Mouse (Mus musculus): ENCODE measurements at regions not wholly inside any gene's neighbourhood (a gene's known extent, or its start where the extent isn't known, plus 50 kb on each side); places are given as distances from the start of the nearest gene placed in this dataset.

DNA sequence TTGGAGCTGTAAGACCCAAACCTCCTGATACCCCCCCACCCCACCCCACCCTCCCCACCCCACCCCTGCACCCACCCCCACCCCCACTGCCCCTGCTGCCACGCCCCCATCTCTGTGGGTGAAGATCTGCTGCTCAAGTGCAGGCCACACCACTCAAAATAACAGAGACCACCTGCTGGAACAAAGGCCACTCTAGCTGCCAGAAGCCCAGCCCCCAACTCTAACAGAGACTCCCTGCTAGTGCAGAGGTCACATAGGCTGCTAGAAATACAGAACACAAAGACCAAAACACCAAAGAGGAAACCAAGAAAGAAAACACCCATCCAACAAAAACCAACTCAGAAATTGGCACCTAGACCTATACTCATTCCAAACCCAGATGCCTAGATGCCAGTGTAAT, 58.9 kb downstream of the Olfr267 start:
- no peak overlapping the region for H3K4me3 ChIP-seq (ENCODE audit: low read depth, low read length)

DNA sequence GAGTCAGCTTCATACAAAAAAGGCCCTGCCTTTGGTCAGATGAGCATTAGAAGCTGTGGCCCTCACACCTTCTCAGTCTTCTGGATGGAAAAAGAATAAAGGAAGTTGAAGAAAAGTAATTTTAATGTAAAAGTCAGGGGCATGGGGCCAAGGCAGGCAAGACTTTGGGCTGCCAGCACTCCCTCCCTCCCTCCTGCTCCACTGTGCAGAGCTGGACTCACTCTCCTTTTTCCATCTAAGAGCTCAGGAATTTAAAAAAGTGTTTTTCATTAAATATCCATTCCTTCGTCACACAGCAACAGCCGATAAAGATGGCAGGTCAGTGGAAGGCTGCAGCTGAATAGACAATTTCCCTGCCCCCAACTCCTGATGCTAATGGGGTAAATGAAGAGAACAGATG, 61.1 kb downstream of the Olfr267 start:
- no peak overlapping the region for H3K9ac ChIP-seq (ENCODE audit: low read depth, low read length)
- H3K36me3 ChIP-seq (ENCODE audit: control insufficient read depth, insufficient read depth, low read length): no peaks in the 10 kb centered on the region
- no peaks in the 10 kb centered on the region for H3K27me3 ChIP-seq (replicated peaks; ENCODE audit: control insufficient read depth, insufficient read depth, low read length)
- no peak overlapping the region for H3K4me3 ChIP-seq (ENCODE audit: low read depth, low read length)
- ATAC-seq (ENCODE audit: low read depth): no peak
- H3K9me3 ChIP-seq (ENCODE audit: control insufficient read depth, low read length): peaks cover 9% of the 10 kb centered on the region; the same call in 1 of the 2 replicates
- peaks cover 13% of the 10 kb centered on the region; the same call in 1 of the 2 replicates for H3K4me1 ChIP-seq (ENCODE audit: control insufficient read depth, insufficient read depth, low read length)
- no peak for DNase-seq (ENCODE audit: low spot score)
- 36% methylated on average over 2 of the region's 2 CpGs for WGBS
- peak overlapping the region; percentile 41; the same call in 1 of the 2 replicates for H3K27ac ChIP-seq (replicated peaks; ENCODE audit: low read depth, low read length)
- no peak overlapping the region for H3K4me2 ChIP-seq (ENCODE audit: low read depth, low read length)

More for the DNA sequence above, 58.9 kb downstream of the Olfr267 start:
- ATAC-seq (ENCODE audit: low read depth) (no peak), DNase-seq (ENCODE audit: low spot score) (no peak)
- no peak overlapping the region for H3K4me2 ChIP-seq (ENCODE audit: low read depth, low read length)
- 0 out of 2 replicates have a peak, but pooled peaks cover 7% of the 10 kb centered on the region for H3K4me1 ChIP-seq (ENCODE audit: control insufficient read depth, insufficient read depth, low read length)
- no peak overlapping the region for H3K9ac ChIP-seq (ENCODE audit: low read depth, low read length)
- H3K36me3 ChIP-seq (ENCODE audit: control insufficient read depth, insufficient read depth, low read length): no peaks in the 10 kb centered on the region
- no peak overlapping the region for H3K27ac ChIP-seq (replicated peaks; ENCODE audit: low read depth, low read length)
- H3K27me3 ChIP-seq (replicated peaks; ENCODE audit: control insufficient read depth, insufficient read depth, low read length): no peaks in the 10 kb centered on the region
- WGBS: 38% methylated on average over 1 of the region's 1 CpGs
- peaks cover 9% of the 10 kb centered on the region; the same call in 1 of the 2 replicates for H3K9me3 ChIP-seq (ENCODE audit: control insufficient read depth, low read length)

DNA sequence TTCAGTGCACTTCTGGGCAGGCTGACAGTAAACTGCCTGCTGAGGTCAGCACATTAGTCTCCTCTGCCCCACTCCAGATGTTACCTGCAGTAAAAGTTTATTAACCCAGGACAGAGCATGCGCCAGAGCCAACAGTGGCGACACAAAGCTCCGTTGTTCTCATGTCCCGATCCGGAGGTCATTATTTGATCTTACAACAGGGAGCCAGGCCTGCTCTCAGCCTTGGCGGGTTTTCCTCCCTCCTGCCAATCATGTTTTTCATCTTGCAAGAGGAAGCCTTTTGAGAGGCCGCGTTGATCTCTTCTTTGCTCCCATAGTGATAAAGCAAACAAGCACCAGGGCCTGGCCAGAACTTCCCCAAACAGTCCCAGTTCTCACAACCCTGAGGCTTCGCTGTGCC, 64.7 kb downstream of the Olfr267 start:
- peak overlapping the region; percentile 10; the same call in 1 of the 2 replicates for H3K4me2 ChIP-seq (ENCODE audit: low read depth, low read length)
- H3K9ac ChIP-seq (ENCODE audit: low read depth, low read length): 0 out of 2 replicates have a peak overlapping the region, but pooled peaks have one; percentile 14
- H3K9me3 ChIP-seq (ENCODE audit: control insufficient read depth, low read length): no peaks in the 10 kb centered on the region
- DNase-seq (ENCODE audit: low spot score) (peak; percentile 57), ATAC-seq (ENCODE audit: low read depth) (no peak)
- H3K4me3 ChIP-seq (ENCODE audit: low read depth, low read length): no peak overlapping the region
- H3K27me3 ChIP-seq (replicated peaks; ENCODE audit: control insufficient read depth, insufficient read depth, low read length): no peaks in the 10 kb centered on the region
- H3K27ac ChIP-seq (replicated peaks; ENCODE audit: low read depth, low read length): peak overlapping the region; percentile 67
- WGBS: 35% methylated on average over 9 of the region's 9 CpGs
- no peaks in the 10 kb centered on the region for H3K36me3 ChIP-seq (ENCODE audit: control insufficient read depth, insufficient read depth, low read length)
- H3K4me1 ChIP-seq (ENCODE audit: control insufficient read depth, insufficient read depth, low read length): peaks cover 13% of the 10 kb centered on the region; the same call in 1 of the 2 replicates

DNA sequence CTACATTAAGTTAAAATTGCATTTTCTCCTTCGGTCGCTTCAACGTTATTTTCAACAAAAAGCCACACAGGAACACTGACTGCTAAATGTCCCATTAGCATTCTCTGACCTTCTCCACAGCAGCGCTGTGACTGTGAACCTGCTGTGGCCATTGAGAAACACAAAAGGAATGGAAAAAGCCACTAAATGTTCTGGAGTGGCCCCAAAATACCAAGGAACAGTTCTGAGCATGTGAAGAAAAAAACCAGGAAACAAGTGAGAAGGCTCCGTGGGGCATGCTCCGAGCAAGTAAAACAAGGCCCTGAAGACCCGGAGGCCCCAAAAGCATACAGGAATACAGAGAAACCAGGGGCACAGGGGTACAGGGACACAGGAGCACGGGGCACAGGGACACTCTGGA, 66.8 kb downstream of the Olfr267 start:
- H3K4me1 ChIP-seq (ENCODE audit: control insufficient read depth, insufficient read depth, low read length): peaks cover 5% of the 10 kb centered on the region; the same call in 1 of the 2 replicates
- no peaks in the 10 kb centered on the region for H3K9me3 ChIP-seq (ENCODE audit: control insufficient read depth, low read length)
- H3K4me3 ChIP-seq (ENCODE audit: low read depth, low read length): no peak overlapping the region
- no peak for DNase-seq (ENCODE audit: low spot score)
- 80% methylated on average over 8 of the region's 8 CpGs for WGBS
- no peaks in the 10 kb centered on the region for H3K36me3 ChIP-seq (ENCODE audit: control insufficient read depth, insufficient read depth, low read length)
- ATAC-seq (ENCODE audit: low read depth): no peak
- H3K4me2 ChIP-seq (ENCODE audit: low read depth, low read length): no peak overlapping the region
- no peak overlapping the region for H3K27ac ChIP-seq (replicated peaks; ENCODE audit: low read depth, low read length)
- no peak overlapping the region for H3K9ac ChIP-seq (ENCODE audit: low read depth, low read length)
- H3K27me3 ChIP-seq (replicated peaks; ENCODE audit: control insufficient read depth, insufficient read depth, low read length): no peaks in the 10 kb centered on the region

DNA sequence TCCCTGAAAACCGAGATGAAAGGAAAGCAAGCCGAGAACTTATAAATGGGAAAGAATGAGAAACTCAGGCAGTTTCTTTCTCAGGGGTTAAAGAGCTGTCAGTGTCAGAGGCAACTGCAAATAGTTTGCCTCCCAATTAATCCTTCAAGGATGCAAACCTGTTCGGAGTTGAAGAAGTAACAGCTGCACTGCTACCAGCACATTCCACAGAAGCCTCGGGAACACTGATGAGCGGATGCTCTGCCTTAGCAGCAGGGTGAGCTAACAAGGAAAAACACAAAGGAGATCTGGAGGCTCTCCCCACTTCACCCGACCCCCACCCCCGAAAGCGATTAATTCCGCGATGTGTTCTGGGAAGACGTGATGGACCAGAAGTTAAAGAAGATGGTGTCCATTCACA, 71.1 kb downstream of the Olfr267 start:
- no peak overlapping the region for H3K4me3 ChIP-seq (ENCODE audit: low read depth, low read length)
- WGBS: 35% methylated on average over 11 of the region's 11 CpGs
- no peaks in the 10 kb centered on the region for H3K27me3 ChIP-seq (replicated peaks; ENCODE audit: control insufficient read depth, insufficient read depth, low read length)
- no peak overlapping the region for H3K27ac ChIP-seq (replicated peaks; ENCODE audit: low read depth, low read length)
- no peak overlapping the region for H3K4me2 ChIP-seq (ENCODE audit: low read depth, low read length)
- ATAC-seq (ENCODE audit: low read depth) (peak; percentile 65), DNase-seq (ENCODE audit: low spot score) (peak; percentile 74)
- no peaks in the 10 kb centered on the region for H3K4me1 ChIP-seq (ENCODE audit: control insufficient read depth, insufficient read depth, low read length)
- no peaks in the 10 kb centered on the region for H3K9me3 ChIP-seq (ENCODE audit: control insufficient read depth, low read length)
- no peaks in the 10 kb centered on the region for H3K36me3 ChIP-seq (ENCODE audit: control insufficient read depth, insufficient read depth, low read length)
- no peak overlapping the region for H3K9ac ChIP-seq (ENCODE audit: low read depth, low read length)

DNA sequence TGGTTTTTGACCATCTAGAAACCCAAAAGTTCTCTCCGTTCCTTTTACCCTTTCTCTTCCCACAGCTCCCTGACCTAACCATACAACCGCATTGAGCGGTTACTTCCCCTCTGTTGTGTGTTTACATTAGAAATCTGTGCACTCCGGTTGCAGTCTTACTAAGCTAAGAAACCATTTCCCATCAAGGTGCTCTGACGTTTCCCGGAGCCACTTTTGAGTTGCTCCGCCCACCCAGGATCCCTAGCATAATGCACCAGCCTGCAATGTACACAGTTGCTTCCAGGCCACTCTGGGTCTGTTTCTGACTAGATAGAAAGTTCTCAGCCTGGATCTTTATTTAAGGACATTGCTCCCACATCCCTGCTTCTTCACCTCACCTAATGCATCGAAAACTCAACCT, 71.7 kb downstream of the Olfr267 start:
- Histone ChIP-seq H3K9me3 (ENCODE audit: control insufficient read depth, low read length) (no peaks in the 10 kb centered on the region), H3K4me3 (ENCODE audit: low read depth, low read length) (no peak overlapping the region), H3K27me3 (replicated peaks; ENCODE audit: control insufficient read depth, insufficient read depth, low read length) (no peaks in the 10 kb centered on the region), H3K36me3 (ENCODE audit: control insufficient read depth, insufficient read depth, low read length) (no peaks in the 10 kb centered on the region), H3K27ac (replicated peaks; ENCODE audit: low read depth, low read length) (no peak overlapping the region), H3K4me2 (ENCODE audit: low read depth, low read length) (no peak overlapping the region), H3K9ac (ENCODE audit: low read depth, low read length) (no peak overlapping the region), H3K4me1 (ENCODE audit: control insufficient read depth, insufficient read depth, low read length) (no peaks in the 10 kb centered on the region)
- DNase-seq (ENCODE audit: low spot score): no peak
- WGBS: 78% methylated on average over 8 of the region's 8 CpGs
- ATAC-seq (ENCODE audit: low read depth): no peak

DNA sequence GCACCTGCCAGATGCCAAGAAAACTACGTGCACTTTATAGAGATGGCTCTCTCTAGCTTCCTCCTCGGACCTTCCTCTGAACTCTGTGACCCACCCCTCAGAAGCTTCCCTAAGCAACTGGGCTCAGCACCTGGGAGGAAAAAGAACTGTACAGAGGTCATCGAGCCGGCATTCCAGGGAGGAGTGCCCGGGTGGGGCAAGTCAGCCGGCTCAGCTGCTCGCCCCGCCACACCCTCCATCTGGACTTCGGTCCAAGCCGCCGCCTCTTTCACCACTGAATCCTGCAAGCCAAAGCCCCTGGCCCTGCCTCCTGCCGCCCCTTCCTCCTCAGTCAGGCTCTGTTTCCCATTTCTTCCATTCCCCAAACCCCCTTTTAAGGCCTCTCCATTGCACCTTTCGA, 73.3 kb downstream of the Olfr267 start:
- Histone ChIP-seq H3K27me3 (replicated peaks; ENCODE audit: control insufficient read depth, insufficient read depth, low read length) (no peaks in the 10 kb centered on the region), H3K9ac (ENCODE audit: low read depth, low read length) (no peak overlapping the region), H3K27ac (replicated peaks; ENCODE audit: low read depth, low read length) (no peak overlapping the region), H3K4me2 (ENCODE audit: low read depth, low read length) (no peak overlapping the region), H3K9me3 (ENCODE audit: control insufficient read depth, low read length) (peaks cover 1% of the 10 kb centered on the region; the same call in 1 of the 2 replicates), H3K36me3 (ENCODE audit: control insufficient read depth, insufficient read depth, low read length) (no peaks in the 10 kb centered on the region), H3K4me1 (ENCODE audit: control insufficient read depth, insufficient read depth, low read length) (no peaks in the 10 kb centered on the region), H3K4me3 (ENCODE audit: low read depth, low read length) (no peak overlapping the region)
- no peak for DNase-seq (ENCODE audit: low spot score)
- WGBS: 36% methylated on average over 13 of the region's 13 CpGs
- no peak for ATAC-seq (ENCODE audit: low read depth)

DNA sequence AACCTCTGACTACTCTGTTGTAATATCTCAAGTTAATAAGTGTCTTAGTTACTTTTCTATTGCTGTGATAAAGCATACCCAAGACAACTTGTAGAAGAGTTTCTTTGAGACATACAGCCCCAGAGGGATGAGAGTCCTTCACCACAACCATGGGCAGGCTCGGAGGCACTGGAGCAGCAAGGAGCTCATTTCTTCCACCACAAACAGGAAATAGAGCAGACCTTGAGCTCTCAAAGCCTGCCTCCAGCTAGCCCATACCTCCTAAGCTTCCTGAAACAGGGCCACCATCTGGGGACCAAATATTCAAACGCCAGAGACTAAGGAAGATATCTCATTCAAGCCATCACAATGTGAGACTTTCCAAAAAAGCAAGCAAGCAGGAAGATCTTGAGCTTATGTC, 74.6 kb downstream of the Olfr267 start:
- Histone ChIP-seq H3K27me3 (replicated peaks; ENCODE audit: control insufficient read depth, insufficient read depth, low read length) (no peaks in the 10 kb centered on the region), H3K9me3 (ENCODE audit: control insufficient read depth, low read length) (peaks cover 7% of the 10 kb centered on the region; the same call in 1 of the 2 replicates), H3K27ac (replicated peaks; ENCODE audit: low read depth, low read length) (no peak overlapping the region), H3K9ac (ENCODE audit: low read depth, low read length) (no peak overlapping the region), H3K4me3 (ENCODE audit: low read depth, low read length) (no peak overlapping the region), H3K36me3 (ENCODE audit: control insufficient read depth, insufficient read depth, low read length) (no peaks in the 10 kb centered on the region), H3K4me1 (ENCODE audit: control insufficient read depth, insufficient read depth, low read length) (no peaks in the 10 kb centered on the region), H3K4me2 (ENCODE audit: low read depth, low read length) (no peak overlapping the region)
- DNase-seq (ENCODE audit: low spot score) (no peak), ATAC-seq (ENCODE audit: low read depth) (no peak)
- WGBS: 79% methylated on average over 2 of the region's 2 CpGs

DNA sequence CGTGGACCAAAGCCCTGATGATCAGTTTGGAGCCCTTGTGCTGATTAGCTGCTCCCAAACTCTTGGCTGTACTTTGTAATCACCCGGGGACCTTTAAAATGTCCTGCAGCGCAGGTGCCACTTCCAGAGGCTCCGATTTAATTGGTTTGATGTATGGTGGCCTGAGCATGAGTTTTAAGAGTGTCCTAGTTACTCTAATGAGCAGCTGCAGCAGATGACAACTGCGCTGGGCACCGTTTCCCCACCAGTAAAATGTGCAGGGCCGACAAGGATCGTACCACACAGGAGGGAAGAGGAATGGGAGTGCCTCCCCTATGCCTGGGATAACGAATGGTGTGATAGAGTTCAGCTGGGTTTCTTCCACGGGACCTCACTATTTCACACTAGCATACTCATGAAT, 75.3 kb downstream of the Olfr267 start:
- Histone ChIP-seq H3K36me3 (ENCODE audit: control insufficient read depth, insufficient read depth, low read length) (no peaks in the 10 kb centered on the region), H3K4me3 (ENCODE audit: low read depth, low read length) (no peak overlapping the region), H3K27ac (replicated peaks; ENCODE audit: low read depth, low read length) (no peak overlapping the region), H3K9me3 (ENCODE audit: control insufficient read depth, low read length) (peaks cover 7% of the 10 kb centered on the region; the same call in 1 of the 2 replicates), H3K9ac (ENCODE audit: low read depth, low read length) (no peak overlapping the region), H3K27me3 (replicated peaks; ENCODE audit: control insufficient read depth, insufficient read depth, low read length) (no peaks in the 10 kb centered on the region), H3K4me2 (ENCODE audit: low read depth, low read length) (no peak overlapping the region), H3K4me1 (ENCODE audit: control insufficient read depth, insufficient read depth, low read length) (no peaks in the 10 kb centered on the region)
- DNase-seq (ENCODE audit: low spot score) (no peak), ATAC-seq (ENCODE audit: low read depth) (no peak)
- 87% methylated on average over 10 of the region's 10 CpGs for WGBS

Measured in embryonic facial prominence, embryonic 14.5 days (tissue).